Mouse (Mus musculus): ENCODE data around the gene Gm49366.

- TF ChIP-seq CTCF (IDR thresholded peaks at IDR 0.05; ENCODE audit: extremely low read depth, insufficient read length, insufficient replicate concordance, low read depth, low read length) (no peak), POLR2A (IDR thresholded peaks at IDR 0.05; ENCODE audit: low read depth, low read length) (no peak)
Observed at GRCm38 (mm10) chr12:84060946-84061345, 22.2 kb downstream of the Gm49366 start.
